ENCODE assay signal across 9 mouse cellular contexts in genomic region chr8:19908841-19909321, GRCm38 (mm10). TPM values are rescaled to one million over a fixed set of nuclear protein-coding genes. Genes with fewer than 3 reads are reported as not detected.
DNase-seq lines count a peak whose midpoint lies in the region.
"Not testable (repeated sequence)": the region's sequence is repeated elsewhere in the genome, so short reads cannot be mapped to it uniquely, and the experiment has no call there.
"Had no signal": no experiment of that assay in that cellular context is flagged by ENCODE, and none has a peak within 500 bp of the region (broad histone marks: within the 10 kb centered on the region; RNA-seq: fewer than 3 reads in every experiment).

No protein-coding gene starts in this region.

- peak; percentile 14 for DNase-seq in cerebellum, adult 11-12 months
- peak; percentile 23 for DNase-seq in heart, postnatal 25 days (ENCODE audit: low spot score)
- peak; percentile 3 to 9 for DNase-seq in layer of hippocampus, postnatal 10 days (ENCODE audit: low spot score in 2 of 2)
- peak; percentile 9 for DNase-seq in ovary, adult 18-20 months (ENCODE audit: low spot score)
- peak; percentile 12 to 58 for DNase-seq in spleen, postnatal 4 days (ENCODE audit: low spot score in 2 of 2)
- DNase-seq in urinary bladder, postnatal 10 days (ENCODE audit: low spot score), result peak; percentile 10

- intact Hi-C loops in heart, postnatal 25 days (cut with DNase I), result not testable (repeated sequence)

RNA-seq across cellular contexts. Expression of gene Gm31371, which starts 5.7 kb away (rescaled TPM):
- total RNA-seq in heart, postnatal 25 days (2021), result not detected
- total RNA-seq in layer of hippocampus, postnatal 10 days (2021), result under 1 TPM; 0.36 to 0.39 TPM
- total RNA-seq: adrenal gland, postnatal 14 days; gastrocnemius, postnatal 4 days; hematopoietic stem cell, adult 5-6 weeks had no signal

Comparison
In these comparisons a context has a peak if more than half of its experiments do, and no peak if none do; other contexts are left out.
1. Peak in every context shown above with its lines: DNase-seq.